Mouse (Mus musculus) cerebellum, adult 2 months (tissue): Measurements from ENCODE around the gene Dapk1.

Experiments
- CTCF ChIP-seq: fragments of 200-500 bp; IDR thresholded peaks from 2 replicates; pipeline ENCODE4 v1.5.1; 2011; ENCODE audit warnings: low read depth, mild to moderate bottlenecking, control low read depth, low read length, moderate library complexity, borderline replicate concordance; ENCODE audit not compliant: insufficient read depth
- POLR2A ChIP-seq: fragments of 200-500 bp; IDR thresholded peaks from 2 replicates; pipeline ENCODE4 v1.6.1; 2011; ENCODE audit warnings: low read length, control low read depth, borderline replicate concordance; ENCODE audit not compliant: insufficient read depth

DNA sequence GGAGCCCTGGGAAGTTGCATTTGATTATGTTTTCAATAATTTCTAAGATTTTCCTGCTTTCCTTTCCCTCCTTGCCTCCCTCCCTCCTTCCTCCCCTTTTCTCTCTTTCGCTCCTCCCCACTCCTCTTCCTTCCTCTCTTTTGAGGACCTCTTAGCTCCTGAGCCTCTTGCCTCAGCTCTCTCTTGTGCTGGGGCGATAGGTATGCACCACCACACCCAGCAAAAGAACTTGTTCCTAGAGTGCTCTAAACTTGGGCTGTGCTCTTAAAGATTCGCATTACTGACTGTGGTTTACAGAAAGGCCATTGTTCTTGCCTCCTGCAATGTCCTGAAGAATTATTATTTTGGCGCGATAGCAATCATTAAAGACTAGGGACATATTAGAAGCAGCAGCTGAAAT, 46.6 kb downstream of the Dapk1 start:
- TF ChIP-seq POLR2A (no peak), CTCF (no peak)
